Mouse (Mus musculus): ENCODE data around the gene Wipi1. TPM values are rescaled to one million over a fixed set of nuclear protein-coding genes. Genes with fewer than 3 reads are reported as not detected.

Gene Wipi1
- total RNA-seq, 2 experiments from 2014 or later, result 21.0 to 24.0 TPM

- peak; percentile 76 for ATAC-seq (replicated peaks; ENCODE audit: low FRiP score, poor library complexity, severe bottlenecking)
Observed at GRCm38 (mm10) chr11:109621183-109621582, 9.4 kb upstream of the Wipi1 start.

- ATAC-seq (replicated peaks; ENCODE audit: low FRiP score, poor library complexity, severe bottlenecking), result no peak
Observed at GRCm38 (mm10) chr11:109620356-109620755, 8.6 kb upstream of the Wipi1 start.

GRCm38 (mm10) chr11:109619055-109619454 lies 7.3 kb upstream of the Wipi1 start:
- ATAC-seq (replicated peaks; ENCODE audit: low FRiP score, poor library complexity, severe bottlenecking), result 0 out of 2 replicates have a peak, but pooled peaks have one; percentile 56

DNA sequence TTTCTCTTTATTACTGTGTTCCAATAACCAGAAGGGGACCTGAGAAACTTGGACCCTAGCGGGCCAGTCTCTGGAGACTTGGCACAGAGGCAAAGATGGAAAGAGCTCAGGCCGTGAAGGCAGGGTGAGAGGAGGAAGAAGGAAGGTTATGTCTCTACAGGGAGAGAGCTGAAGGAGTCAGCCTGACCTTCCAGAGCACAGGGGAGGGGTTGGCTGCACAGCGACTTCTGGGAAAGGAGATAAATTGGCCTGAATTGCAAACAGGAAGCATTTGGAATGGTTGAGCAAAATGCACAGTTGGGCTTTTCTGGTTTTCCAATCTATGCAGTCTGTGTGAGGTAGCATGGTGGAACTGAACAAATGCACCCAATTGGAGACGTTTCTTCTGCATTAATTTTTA lies 5.0 kb upstream of the Wipi1 start:
- ATAC-seq (replicated peaks; ENCODE audit: low FRiP score, poor library complexity, severe bottlenecking), result no peak

GRCm38 (mm10) chr11:109616352-109616751 lies 4.6 kb upstream of the Wipi1 start:
- no peak for ATAC-seq (replicated peaks; ENCODE audit: low FRiP score, poor library complexity, severe bottlenecking)

DNA sequence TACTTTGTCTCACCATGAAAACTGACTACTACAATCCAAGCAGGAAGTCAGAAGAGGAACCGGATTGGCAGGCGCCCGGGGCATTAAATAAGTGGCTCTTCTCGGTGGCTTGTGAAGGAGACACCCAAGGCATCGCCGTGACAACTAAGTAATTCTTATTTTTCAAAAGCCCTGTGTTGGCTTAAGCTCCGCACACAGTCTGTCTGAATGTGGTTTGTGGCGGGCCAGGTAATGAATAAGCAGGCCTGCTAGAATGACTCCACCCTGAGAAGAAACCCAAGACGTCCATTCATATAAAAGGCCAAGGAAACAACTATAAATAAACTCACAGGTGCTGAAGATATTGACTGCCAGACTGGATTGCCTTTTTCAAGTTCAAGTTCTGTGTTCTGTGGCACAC lies 3.5 kb upstream of the Wipi1 start:
- ATAC-seq (replicated peaks; ENCODE audit: low FRiP score, poor library complexity, severe bottlenecking), result no peak

DNA sequence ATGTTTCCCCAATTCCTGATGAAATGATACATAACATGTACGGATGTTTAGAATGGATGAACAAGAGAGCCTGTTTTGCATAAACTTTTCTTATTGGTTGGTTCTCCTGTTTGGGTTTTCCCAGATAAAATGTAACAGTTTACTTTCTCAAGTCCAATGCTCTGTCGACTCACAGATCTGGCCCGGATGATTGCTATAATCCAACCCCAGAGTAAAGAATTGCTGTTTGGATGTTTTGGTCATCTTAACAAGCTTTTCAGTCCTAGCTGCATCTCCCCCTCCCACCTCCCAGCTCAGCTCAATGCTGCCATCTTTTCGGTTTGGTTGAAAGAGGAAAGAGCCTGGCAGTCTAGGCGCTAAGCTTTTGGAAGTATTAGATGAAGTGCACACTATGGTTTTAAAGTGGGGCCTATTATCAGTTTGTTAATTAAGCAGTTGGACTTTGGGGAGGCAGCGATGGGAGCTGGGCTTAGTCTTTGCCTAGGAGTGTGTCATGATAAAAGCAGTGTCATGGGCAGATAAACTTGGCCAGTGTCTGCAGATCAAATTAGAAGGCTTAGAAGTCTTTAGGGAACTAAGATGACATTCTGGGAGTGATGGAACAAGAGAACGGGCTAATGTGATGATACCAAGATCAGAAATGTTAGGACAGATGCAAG lies 1.2 kb upstream of the Wipi1 start:
- ATAC-seq (replicated peaks; ENCODE audit: low FRiP score, poor library complexity, severe bottlenecking), result peak; percentile 11; the same call in 1 of the 2 replicates

- ATAC-seq (replicated peaks; ENCODE audit: low FRiP score, poor library complexity, severe bottlenecking), result peak; percentile 20
Observed at GRCm38 (mm10) chr11:109610795-109611302, 918 bp downstream of the Wipi1 start.

GRCm38 (mm10) chr11:109610046-109610794 lies 1.5 kb downstream of the Wipi1 start:
- no peak for ATAC-seq (replicated peaks; ENCODE audit: low FRiP score, poor library complexity, severe bottlenecking)

DNA sequence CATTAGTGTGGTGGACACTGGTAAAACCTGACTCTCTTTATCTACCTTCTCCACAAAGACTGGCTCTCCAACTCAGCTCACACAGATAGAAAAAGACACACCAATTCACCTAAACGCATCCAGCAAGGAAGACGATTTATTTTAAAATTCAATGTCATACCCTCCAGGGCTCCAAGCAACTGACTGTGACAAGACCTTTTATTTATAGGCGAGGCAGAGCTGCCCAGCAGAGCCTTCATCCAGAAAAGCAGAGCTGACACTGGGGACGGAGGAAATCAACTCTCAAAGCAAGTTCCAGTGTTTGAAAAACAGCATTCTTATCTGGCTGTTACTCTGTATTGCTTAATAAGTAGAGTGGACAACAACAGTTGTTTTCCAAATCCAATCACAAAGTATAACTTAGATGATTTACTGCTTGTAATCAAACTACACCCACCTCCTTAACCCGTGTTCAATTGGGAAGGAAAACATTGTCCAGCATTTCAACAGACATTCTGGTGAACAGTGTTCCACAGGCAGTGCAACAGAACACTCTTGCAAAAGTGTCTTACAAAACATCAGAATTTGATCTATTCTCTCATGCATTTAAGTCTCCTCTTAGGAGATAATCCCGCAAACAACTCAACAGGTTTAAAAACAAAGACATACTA lies 2.7 kb downstream of the Wipi1 start:
- no peak for ATAC-seq (replicated peaks; ENCODE audit: low FRiP score, poor library complexity, severe bottlenecking)

DNA sequence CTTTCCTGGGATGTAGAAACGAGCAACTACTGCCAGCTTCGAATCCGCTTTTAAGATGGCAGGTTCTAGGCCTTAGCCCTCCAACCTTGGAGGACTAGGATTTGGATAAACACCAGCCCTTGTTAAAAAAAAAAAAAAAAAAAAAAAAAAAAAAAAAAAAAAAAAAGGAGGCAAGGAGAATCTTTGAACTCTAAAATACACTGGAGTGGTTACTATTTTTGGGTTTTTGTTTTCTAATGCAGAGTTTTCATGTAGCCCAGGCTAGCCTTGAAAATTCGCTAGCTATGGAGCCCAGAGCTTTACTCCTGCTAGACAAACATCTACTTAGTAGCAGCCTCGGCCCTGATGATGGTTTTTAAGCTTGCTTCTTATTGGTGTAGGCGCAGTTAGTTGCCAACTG lies 4.2 kb downstream of the Wipi1 start:
- no peak for ATAC-seq (replicated peaks; ENCODE audit: low FRiP score, poor library complexity, severe bottlenecking)

DNA sequence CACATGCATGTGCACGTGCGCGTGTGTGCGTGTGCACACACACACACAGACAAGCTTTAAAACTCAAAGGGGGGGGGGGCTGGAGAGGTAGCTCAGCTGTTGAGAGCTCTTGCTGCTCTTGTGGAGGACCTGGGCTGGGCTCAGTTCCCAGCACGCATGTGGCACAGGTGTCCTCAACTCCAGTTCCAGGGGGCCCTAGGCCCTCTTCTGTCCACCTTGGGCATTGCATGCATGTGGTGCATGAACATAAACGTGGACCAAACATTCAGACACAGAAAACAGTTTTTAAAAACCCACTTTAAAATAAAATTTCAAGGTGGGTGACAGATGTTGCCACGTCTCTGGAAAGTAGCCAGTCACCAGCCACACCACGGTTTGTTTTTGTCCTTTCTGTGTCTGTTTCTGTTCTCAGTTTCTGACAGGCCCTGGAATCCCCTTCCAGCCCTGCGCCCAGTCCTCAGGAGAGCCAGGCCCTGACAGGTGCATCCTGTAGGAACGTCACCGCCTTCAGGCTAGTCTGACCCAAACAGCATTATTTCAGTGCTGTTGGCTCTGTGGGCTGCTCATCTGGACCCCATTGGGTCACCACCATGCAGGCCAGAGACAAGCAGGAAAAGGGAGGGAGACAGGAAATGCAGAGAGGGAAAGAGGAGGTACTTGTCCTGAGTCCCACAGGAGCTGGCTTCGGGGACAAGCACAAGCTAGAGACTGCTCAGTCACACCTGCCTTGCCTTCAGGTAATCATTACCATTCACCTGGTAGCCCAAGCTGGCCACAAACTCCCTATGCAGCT lies 12.8 kb downstream of the Wipi1 start:
- no peak for ATAC-seq (replicated peaks; ENCODE audit: low FRiP score, poor library complexity, severe bottlenecking)

DNA sequence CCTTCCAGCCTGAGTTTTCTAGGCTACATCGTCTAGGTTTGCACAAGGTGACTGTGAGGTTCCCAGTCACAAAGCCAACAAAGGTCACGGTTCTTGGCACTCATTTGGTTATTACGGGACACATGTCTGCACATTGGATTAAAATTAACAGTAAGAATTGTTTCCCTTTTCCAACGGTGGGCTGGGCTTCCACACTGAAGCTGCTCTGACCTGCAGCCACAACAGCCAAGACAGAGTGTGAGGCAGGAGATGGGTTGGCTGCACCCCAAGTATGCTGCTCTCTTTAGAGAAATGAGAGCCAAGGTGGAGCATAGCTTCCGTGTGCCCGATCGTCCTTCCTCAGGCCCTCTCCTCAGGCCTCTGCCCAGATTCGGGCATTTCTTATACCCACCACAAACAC lies 17.0 kb downstream of the Wipi1 start:
- no peak for ATAC-seq (replicated peaks; ENCODE audit: low FRiP score, poor library complexity, severe bottlenecking)

DNA sequence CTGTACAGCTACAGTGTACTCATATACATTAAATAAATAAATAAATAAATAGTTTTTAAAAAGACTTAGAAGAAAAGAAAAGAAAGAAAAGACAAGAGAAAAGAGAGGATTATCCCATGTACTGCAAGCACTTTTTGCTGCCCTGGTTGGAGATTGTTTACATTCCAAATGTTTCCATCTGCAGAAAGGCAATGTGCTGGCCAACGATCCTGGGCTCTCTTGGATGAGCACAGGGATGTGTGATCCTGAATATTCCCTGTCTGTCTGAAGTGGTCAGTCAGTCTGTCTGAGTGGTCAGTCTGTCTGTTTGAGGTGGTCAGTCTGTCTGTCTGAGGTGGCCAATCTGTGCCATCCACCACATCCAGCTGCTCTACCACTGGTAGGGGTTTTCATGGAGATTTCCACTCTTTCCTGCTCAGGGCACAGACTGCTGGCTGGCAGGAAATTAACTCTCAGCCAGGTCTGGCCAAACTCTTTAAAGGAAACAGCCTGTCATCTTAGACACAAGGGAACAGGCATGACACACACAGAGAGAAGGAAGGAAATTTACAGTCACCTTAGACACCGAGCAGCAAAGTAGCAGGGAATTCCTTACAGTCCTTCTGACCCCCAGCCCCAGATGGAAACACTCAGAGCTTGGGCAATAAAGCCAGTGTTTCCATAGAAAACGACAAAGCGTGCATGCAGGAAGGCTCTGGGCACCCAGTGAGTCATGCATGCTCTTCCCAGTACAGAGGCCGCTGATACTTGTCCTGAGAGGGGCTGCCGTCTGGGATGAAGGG lies 18.4 kb downstream of the Wipi1 start:
- no peak for ATAC-seq (replicated peaks; ENCODE audit: low FRiP score, poor library complexity, severe bottlenecking)

GRCm38 (mm10) chr11:109591511-109591910 lies 20.3 kb downstream of the Wipi1 start:
- no peak for ATAC-seq (replicated peaks; ENCODE audit: low FRiP score, poor library complexity, severe bottlenecking)

GRCm38 (mm10) chr11:109590012-109590411 lies 21.8 kb downstream of the Wipi1 start:
- ATAC-seq (replicated peaks; ENCODE audit: low FRiP score, poor library complexity, severe bottlenecking), result no peak

- peak; percentile 76 for ATAC-seq (replicated peaks; ENCODE audit: low FRiP score, poor library complexity, severe bottlenecking)
Observed at GRCm38 (mm10) chr11:109587638-109588374, 24.0 kb downstream of the Wipi1 start.

DNA sequence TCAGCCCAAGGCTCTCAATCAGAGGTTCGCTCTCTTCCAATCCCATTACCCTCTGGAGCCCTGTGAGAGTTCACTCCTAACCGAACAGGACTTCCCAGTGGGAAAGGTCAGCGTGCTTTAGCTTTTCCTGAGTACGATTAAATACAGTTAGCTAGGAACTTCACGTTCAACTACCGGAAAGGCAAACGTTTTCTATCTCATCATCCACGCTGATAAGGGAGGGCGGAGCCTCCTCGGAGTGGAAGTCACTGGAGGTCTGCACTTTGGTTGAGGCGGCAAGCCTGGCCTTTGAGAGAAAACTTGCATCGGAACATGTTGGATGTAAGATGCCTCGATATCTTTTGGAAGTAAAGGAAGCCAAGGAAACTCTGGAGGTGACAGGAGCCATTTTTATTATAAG lies 24.7 kb downstream of the Wipi1 start:
- ATAC-seq (replicated peaks; ENCODE audit: low FRiP score, poor library complexity, severe bottlenecking), result 0 out of 2 replicates have a peak, but pooled peaks have one; percentile 29

Data from erythroblast, adult 5-6 weeks (primary cell).